Mouse (Mus musculus) neural tube, embryonic 10.5 days (tissue): Measurements from ENCODE around the gene Egf.

Source experiments
- DNase-seq: peaks from one replicate; pipeline ENCODE4 v3.0.0-alpha.2; 2017; ENCODE audit warnings: low spot score; ENCODE audit errors: extremely low spot score

The Egf gene

GRCm38 (mm10) chr3:129723311-129723710, 31.8 kb downstream of the Egf start:
- DNase-seq: no peak

- DNase-seq: no peak
Observed at GRCm38 (mm10) chr3:129714542-129715145, 40.5 kb downstream of the Egf start.

- DNase-seq: peak; percentile 54
Observed at GRCm38 (mm10) chr3:129708157-129708556, 47.0 kb downstream of the Egf start.

GRCm38 (mm10) chr3:129698882-129699281, 56.2 kb downstream of the Egf start:
- DNase-seq: no peak

GRCm38 (mm10) chr3:129698365-129698764, 56.8 kb downstream of the Egf start:
- DNase-seq: no peak

GRCm38 (mm10) chr3:129697691-129698090, 57.4 kb downstream of the Egf start:
- no peak for DNase-seq

- DNase-seq: no peak
Observed at GRCm38 (mm10) chr3:129695943-129696342, 59.2 kb downstream of the Egf start.

GRCm38 (mm10) chr3:129693581-129693980, 61.5 kb downstream of the Egf start:
- no peak for DNase-seq

- DNase-seq: no peak
Observed at GRCm38 (mm10) chr3:129692816-129693215, 62.3 kb downstream of the Egf start.

GRCm38 (mm10) chr3:129687429-129687828, 67.7 kb downstream of the Egf start:
- no peak for DNase-seq

- peak; percentile 44 for DNase-seq
Observed at GRCm38 (mm10) chr3:129686698-129687333, 68.3 kb downstream of the Egf start.

GRCm38 (mm10) chr3:129686196-129686595, 68.9 kb downstream of the Egf start:
- no peak for DNase-seq

- DNase-seq: no peak
Observed at GRCm38 (mm10) chr3:129683060-129683679, 71.9 kb downstream of the Egf start.

- no peak for DNase-seq
Observed at GRCm38 (mm10) chr3:129682389-129682788, 72.7 kb downstream of the Egf start.

- no peak for DNase-seq
Observed at GRCm38 (mm10) chr3:129681841-129682240, 73.3 kb downstream of the Egf start.

GRCm38 (mm10) chr3:129680258-129680657, 74.9 kb downstream of the Egf start:
- no peak for DNase-seq

- no peak for DNase-seq
Observed at GRCm38 (mm10) chr3:129675923-129676322, 79.2 kb downstream of the Egf start.

- DNase-seq: no peak
Observed at GRCm38 (mm10) chr3:129663906-129664305, 91.2 kb downstream of the Egf start.

GRCm38 (mm10) chr3:129658776-129659175, 96.3 kb downstream of the Egf start:
- DNase-seq: no peak

GRCm38 (mm10) chr3:129657775-129658174, 97.3 kb downstream of the Egf start:
- DNase-seq: no peak

- DNase-seq: no peak
Observed at GRCm38 (mm10) chr3:129657222-129657621, 97.9 kb downstream of the Egf start.

- no peak for DNase-seq
Observed at GRCm38 (mm10) chr3:129656540-129656939, 98.6 kb downstream of the Egf start.

GRCm38 (mm10) chr3:129652476-129652875, 102.6 kb downstream of the Egf start:
- DNase-seq: no peak
